Mouse (Mus musculus): ENCODE measurements around the gene Ackr2. TPM values are rescaled to one million over a fixed set of nuclear protein-coding genes. Genes with fewer than 3 reads are reported as not detected.
A peak's percentile ranks its signal among the peaks of the same experiment; 100 is the strongest.

The Ackr2 gene
- polyA plus RNA-seq, 1 experiment from 2014 or later: 14.8 TPM

GRCm38 (mm10) chr9:121860921-121861320 lies 37.2 kb upstream of the Ackr2 start:
- no peak overlapping the region for H3K9ac ChIP-seq (replicated peaks; ENCODE audit: low read depth)
- 0 out of 2 replicates have a peak, but pooled peaks cover 3% of the 10 kb centered on the region for H3K4me1 ChIP-seq (ENCODE audit: insufficient read depth, low read depth, low read length)
- H3K9me3 ChIP-seq (ENCODE audit: low read length): no peaks in the 10 kb centered on the region
- H3K27me3 ChIP-seq (replicated peaks; ENCODE audit: insufficient read depth, low read length): no peaks in the 10 kb centered on the region
- no peaks in the 10 kb centered on the region for H3K36me3 ChIP-seq (ENCODE audit: insufficient read depth, low read length)
- H3K4me2 ChIP-seq (replicated peaks; ENCODE audit: low read depth, low read length): no peak overlapping the region
- no peak overlapping the region for H3K4me3 ChIP-seq (ENCODE audit: low read depth, low read length)
- TF ChIP-seq CTCF (IDR thresholded peaks at IDR 0.05): no peak
- no peak for TF ChIP-seq EP300 (IDR thresholded peaks at IDR 0.05)
- DNase-seq (ENCODE audit: low spot score): no peak
- no peak overlapping the region for H3K27ac ChIP-seq (ENCODE audit: low read length)
- ATAC-seq: no peak
- WGBS: 78% methylated on average over 2 of the region's 2 CpGs

- DNase-seq (ENCODE audit: low spot score) (peak; percentile 43), ATAC-seq (peak; percentile 34; the same call in 1 of the 2 replicates)
- no peaks in the 10 kb centered on the region for H3K9me3 ChIP-seq (ENCODE audit: low read length)
- H3K36me3 ChIP-seq (ENCODE audit: insufficient read depth, low read length): no peaks in the 10 kb centered on the region
- H3K27ac ChIP-seq (ENCODE audit: low read length): peak overlapping the region; percentile 54; the same call in 1 of the 2 replicates
- no peaks in the 10 kb centered on the region for H3K27me3 ChIP-seq (replicated peaks; ENCODE audit: insufficient read depth, low read length)
- WGBS: 40% methylated on average over 4 of the region's 4 CpGs
- no peak overlapping the region for H3K4me3 ChIP-seq (ENCODE audit: low read depth, low read length)
- H3K4me1 ChIP-seq (ENCODE audit: insufficient read depth, low read depth, low read length): no peaks in the 10 kb centered on the region; the same call in 1 of the 2 replicates
- TF ChIP-seq CTCF (IDR thresholded peaks at IDR 0.05) (no peak), EP300 (IDR thresholded peaks at IDR 0.05) (no peak)
- no peak overlapping the region for H3K9ac ChIP-seq (replicated peaks; ENCODE audit: low read depth)
- no peak overlapping the region for H3K4me2 ChIP-seq (replicated peaks; ENCODE audit: low read depth, low read length)
Observed at GRCm38 (mm10) chr9:121864837-121865236, 33.3 kb upstream of the Ackr2 start.

- no peaks in the 10 kb centered on the region; the same call in 1 of the 2 replicates for H3K4me1 ChIP-seq (ENCODE audit: insufficient read depth, low read depth, low read length)
- H3K4me2 ChIP-seq (replicated peaks; ENCODE audit: low read depth, low read length): no peak overlapping the region
- H3K36me3 ChIP-seq (ENCODE audit: insufficient read depth, low read length): no peaks in the 10 kb centered on the region
- WGBS: 44% methylated on average over 3 of the region's 3 CpGs
- TF ChIP-seq CTCF (IDR thresholded peaks at IDR 0.05) (no peak), EP300 (IDR thresholded peaks at IDR 0.05) (no peak)
- H3K9ac ChIP-seq (replicated peaks; ENCODE audit: low read depth): no peak overlapping the region
- no peaks in the 10 kb centered on the region for H3K27me3 ChIP-seq (replicated peaks; ENCODE audit: insufficient read depth, low read length)
- H3K27ac ChIP-seq (ENCODE audit: low read length): no peak overlapping the region
- H3K4me3 ChIP-seq (ENCODE audit: low read depth, low read length): no peak overlapping the region
- ATAC-seq (peak; percentile 52), DNase-seq (ENCODE audit: low spot score) (peak; percentile 33)
- H3K9me3 ChIP-seq (ENCODE audit: low read length): no peaks in the 10 kb centered on the region
Observed at GRCm38 (mm10) chr9:121865425-121866008, 32.6 kb upstream of the Ackr2 start.

GRCm38 (mm10) chr9:121867632-121868031 lies 30.5 kb upstream of the Ackr2 start:
- 47% methylated on average over 6 of the region's 6 CpGs for WGBS
- peak; percentile 67 for ATAC-seq
- Histone ChIP-seq H3K4me3 (ENCODE audit: low read depth, low read length) (no peak overlapping the region), H3K27me3 (replicated peaks; ENCODE audit: insufficient read depth, low read length) (no peaks in the 10 kb centered on the region), H3K36me3 (ENCODE audit: insufficient read depth, low read length) (no peaks in the 10 kb centered on the region), H3K4me2 (replicated peaks; ENCODE audit: low read depth, low read length) (no peak overlapping the region), H3K27ac (ENCODE audit: low read length) (peak overlapping the region; percentile 62), H3K9ac (replicated peaks; ENCODE audit: low read depth) (no peak overlapping the region), H3K9me3 (ENCODE audit: low read length) (no peaks in the 10 kb centered on the region), H3K4me1 (ENCODE audit: insufficient read depth, low read depth, low read length) (no peaks in the 10 kb centered on the region; the same call in 1 of the 2 replicates)
- peak; percentile 89 for DNase-seq (ENCODE audit: low spot score)
- TF ChIP-seq EP300 (IDR thresholded peaks at IDR 0.05): peak; percentile 52; the same call in 1 of the 2 replicates
- TF ChIP-seq CTCF (IDR thresholded peaks at IDR 0.05): no peak

- H3K27ac ChIP-seq (ENCODE audit: low read length): peak overlapping the region; percentile 59
- H3K9me3 ChIP-seq (ENCODE audit: low read length): no peaks in the 10 kb centered on the region
- DNase-seq (ENCODE audit: low spot score) (peak; percentile 40), ATAC-seq (peak; percentile 50)
- no peak overlapping the region for H3K4me3 ChIP-seq (ENCODE audit: low read depth, low read length)
- no peak overlapping the region for H3K4me2 ChIP-seq (replicated peaks; ENCODE audit: low read depth, low read length)
- no peak for TF ChIP-seq CTCF (IDR thresholded peaks at IDR 0.05)
- no peak for TF ChIP-seq EP300 (IDR thresholded peaks at IDR 0.05)
- WGBS: 54% methylated on average over 6 of the region's 6 CpGs
- H3K9ac ChIP-seq (replicated peaks; ENCODE audit: low read depth): no peak overlapping the region
- no peaks in the 10 kb centered on the region for H3K36me3 ChIP-seq (ENCODE audit: insufficient read depth, low read length)
- no peaks in the 10 kb centered on the region; the same call in 1 of the 2 replicates for H3K4me1 ChIP-seq (ENCODE audit: insufficient read depth, low read depth, low read length)
- H3K27me3 ChIP-seq (replicated peaks; ENCODE audit: insufficient read depth, low read length): no peaks in the 10 kb centered on the region
Observed at GRCm38 (mm10) chr9:121868236-121868635, 29.9 kb upstream of the Ackr2 start.

- DNase-seq (ENCODE audit: low spot score) (no peak), ATAC-seq (no peak)
- no peaks in the 10 kb centered on the region for H3K36me3 ChIP-seq (ENCODE audit: insufficient read depth, low read length)
- H3K27ac ChIP-seq (ENCODE audit: low read length): no peak overlapping the region
- H3K9me3 ChIP-seq (ENCODE audit: low read length): no peaks in the 10 kb centered on the region
- H3K4me3 ChIP-seq (ENCODE audit: low read depth, low read length): no peak overlapping the region
- TF ChIP-seq EP300 (IDR thresholded peaks at IDR 0.05) (no peak), CTCF (IDR thresholded peaks at IDR 0.05) (no peak)
- no peaks in the 10 kb centered on the region for H3K27me3 ChIP-seq (replicated peaks; ENCODE audit: insufficient read depth, low read length)
- H3K4me2 ChIP-seq (replicated peaks; ENCODE audit: low read depth, low read length): no peak overlapping the region
- 81% methylated on average over 5 of the region's 5 CpGs for WGBS
- H3K9ac ChIP-seq (replicated peaks; ENCODE audit: low read depth): no peak overlapping the region
- H3K4me1 ChIP-seq (ENCODE audit: insufficient read depth, low read depth, low read length): no peaks in the 10 kb centered on the region; the same call in 1 of the 2 replicates
Observed at GRCm38 (mm10) chr9:121869432-121869831, 28.7 kb upstream of the Ackr2 start.
